Mouse (Mus musculus) embryonic fibroblast, embryonic 13.5 days (primary cell): ENCODE measurements around the gene Ccdc85b.

Experiments
- CTCF ChIP-seq: IDR thresholded peaks from 2 replicates; pipeline ENCODE4 v1.5.1; 2011; ENCODE audit warnings: mild to moderate bottlenecking, control low read depth, low read length, moderate library complexity, borderline replicate concordance; ENCODE audit not compliant: insufficient read depth
- POLR2A ChIP-seq: IDR thresholded peaks from 2 replicates; pipeline ENCODE4 v1.6.1; 2011; ENCODE audit warnings: low read depth, mild to moderate bottlenecking, control low read depth, low read length, moderate library complexity

GRCm38 (mm10) chr19:5490313-5490897 is 32.7 kb upstream of the Ccdc85b start, which contains the start of gene Cfl1:
- TF ChIP-seq POLR2A (peak; percentile 96), CTCF (no peak)
